Mouse (Mus musculus) liver, embryonic 14.5 days (tissue): ENCODE results near the gene Naa30.

Experiments
- CTCF ChIP-seq: IDR thresholded peaks from 2 replicates; pipeline ENCODE4 v1.5.1; 2016; ENCODE audit warnings: antibody characterized with exemption, low read depth, control low read depth
- EP300 ChIP-seq: IDR thresholded peaks from 2 replicates; pipeline ENCODE4 v1.6.1; 2016; ENCODE audit warnings: antibody characterized with exemption, low read depth

- TF ChIP-seq EP300, result no peak
- no peak for TF ChIP-seq CTCF
These were observed 59.8 kb downstream of the Naa30 start for GRCm38 (mm10) chr14:49231845-49232244.
